Mouse (Mus musculus) brain, embryonic 14.5 days (tissue): ENCODE measurements around the gene Cnih3.

Experiments used
- CTCF ChIP-seq: fragments of 200-500 bp; IDR thresholded peaks from 2 replicates; pipeline ENCODE4 v1.5.1; 2012; ENCODE audit warnings: inconsistent platforms, mild to moderate bottlenecking, moderate library complexity, borderline replicate concordance; ENCODE audit not compliant: insufficient read depth, insufficient read length; ENCODE audit errors: extremely low read depth
- POLR2A ChIP-seq: fragments of 200-500 bp; IDR thresholded peaks from 2 replicates; pipeline ENCODE4 v1.6.1; 2012; ENCODE audit warnings: mild to moderate bottlenecking, inconsistent platforms, borderline replicate concordance; ENCODE audit not compliant: poor library complexity, insufficient read depth, insufficient read length, severe bottlenecking; ENCODE audit errors: extremely low read depth

DNA sequence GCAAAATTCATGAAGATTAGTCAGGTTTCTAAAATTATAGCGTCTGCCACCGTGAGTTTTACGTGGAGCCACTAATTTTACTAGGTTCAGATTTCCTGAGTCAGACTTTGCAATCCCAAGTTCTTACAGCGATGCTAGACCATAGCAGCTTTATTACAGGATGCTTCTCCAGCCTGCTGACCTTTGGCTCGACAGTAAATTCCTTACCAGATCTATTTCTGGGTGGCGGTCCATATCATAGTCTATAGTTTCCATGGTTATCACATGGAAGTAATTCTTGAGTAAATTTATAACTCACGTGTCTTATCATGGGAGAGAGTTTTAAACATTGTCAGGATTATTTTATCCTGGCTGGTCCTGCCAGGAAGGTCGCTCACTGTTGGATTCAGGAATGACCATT, 117.0 kb downstream of the Cnih3 start:
- TF ChIP-seq CTCF (no peak), POLR2A (no peak)
